Mouse (Mus musculus): ENCODE data around the gene Cetn3. TPM values are rescaled to one million over a fixed set of nuclear protein-coding genes. Genes with fewer than 3 reads are reported as not detected.

The Cetn3 gene
- 55.6 and 70.0 TPM in 2 replicates for total RNA-seq (2012; rRNA removed)
- 158 and 198 TPM in 2 replicates for total RNA-seq (2014; rRNA removed)
- 211 and 239 TPM in 2 replicates for polyA plus RNA-seq (2012; ENCODE audit: insufficient read length, low read depth)

DNA sequence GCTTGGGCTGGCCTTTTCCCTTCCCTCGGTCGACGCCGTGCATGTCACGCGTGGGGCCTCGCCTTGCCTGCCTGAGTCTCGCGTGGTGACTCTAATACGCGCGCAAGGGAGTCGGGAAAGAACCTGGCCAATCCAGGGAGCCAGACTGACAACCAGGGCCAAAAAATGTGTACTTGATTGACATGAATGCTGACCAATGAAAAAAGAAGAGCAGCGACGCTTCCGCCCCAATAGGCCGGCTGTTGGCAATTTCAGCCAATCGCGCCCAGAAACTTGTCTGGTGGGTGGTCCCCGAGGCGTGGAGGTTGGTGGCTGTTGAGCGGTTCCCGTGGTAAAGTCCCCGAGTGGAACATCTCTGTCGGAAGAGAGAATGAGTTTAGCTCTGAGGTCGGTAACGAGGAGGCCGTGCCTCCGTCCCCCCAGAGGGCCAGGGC is at the start of gene Cetn3:
Cetn3 (plus strand) TSS at position 107 of the 434 bp plus-strand sequence.
- H3K4me3 ChIP-seq (replicated peaks in 1 of 3; ENCODE audit: low read depth in 2 of 3, low read length in 2 of 3, poor library complexity in 1 of 3) = peak within 1 kb of the TSS; percentile 71 to 73 (median 71)
- H3K27me3 ChIP-seq (replicated peaks) = no peaks in the 10 kb centered on the region
- peaks cover 7% of the 10 kb centered on the region in 2 experiments for H3K36me3 ChIP-seq (replicated peaks in 1 of 2; ENCODE audit: control insufficient read depth in 1 of 2, insufficient read depth in 1 of 2, low read length in 1 of 2)
- in situ Hi-C loops (cut with MboI; ENCODE audit: low pct_ligation_motif_present, low pct_unique_long_range_greater_than_20kb, low sequenced_read_pairs) = no loop called here
- DNase-seq (ENCODE audit: extremely low read depth) = peak; percentile 97
- H3K79me2 ChIP-seq (replicated peaks; ENCODE audit: control insufficient read depth, extremely low read depth, insufficient read depth, poor library complexity, severe bottlenecking) = peaks cover 13% of the 10 kb centered on the region
- H3K27ac ChIP-seq (ENCODE audit: insufficient read depth, low read depth) = peak within 1 kb of the TSS; percentile 86
- H3K9ac ChIP-seq (ENCODE audit: insufficient read depth, low read depth) = peak within 1 kb of the TSS; percentile 84
- TF ChIP-seq NELFE (IDR thresholded peaks at IDR 0.05; ENCODE audit: low read depth, low read length) (peak; percentile 34; the same call in 1 of the 2 replicates), MEF2A (IDR thresholded peaks at IDR 0.05; ENCODE audit: borderline replicate concordance, low read depth, low read length) (no peak), SIN3A (IDR thresholded peaks at IDR 0.05; ENCODE audit: low read length) (no peak), PAX5 (IDR thresholded peaks at IDR 0.05; ENCODE audit: low read length) (no peak), ETS1 (conservative IDR thresholded peaks at IDR 0.05; ENCODE audit: low read depth, low read length) (no peak; the same call in 1 of the 2 replicates), GABPA (IDR thresholded peaks at IDR 0.05; ENCODE audit: insufficient replicate concordance, low read depth, low read length) (no peak), IRF4 (IDR thresholded peaks at IDR 0.05; ENCODE audit: low read depth, low read length) (no peak; the same call in 1 of the 2 replicates), BHLHE40 (IDR thresholded peaks at IDR 0.05; ENCODE audit: low read depth, low read length) (peak; percentile 78), JUN (IDR thresholded peaks at IDR 0.05; ENCODE audit: insufficient read depth, low read depth, low read length) (no peak), POLR2A (IDR thresholded peaks at IDR 0.05; ENCODE audit: low read depth, low read length) (0 out of 2 replicates have a peak, but pooled peaks have one; percentile 32), MAX (IDR thresholded peaks at IDR 0.05; ENCODE audit: low read length) (peak; percentile 91), MAZ (IDR thresholded peaks at IDR 0.05; ENCODE audit: low read depth, low read length) (no peak), ZC3H11A (IDR thresholded peaks at IDR 0.05; ENCODE audit: low read depth, low read length) (no peak), MXI1 (IDR thresholded peaks at IDR 0.05; ENCODE audit: low read depth, low read length) (no peak), UBTF (IDR thresholded peaks at IDR 0.05; ENCODE audit: low read depth, low read length) (no peak), TBP (conservative IDR thresholded peaks at IDR 0.05; ENCODE audit: low read depth, low read length) (no peak), ZKSCAN1 (IDR thresholded peaks at IDR 0.05; ENCODE audit: borderline replicate concordance, low read depth, low read length) (no peak), ZMIZ1 (IDR thresholded peaks at IDR 0.05; ENCODE audit: low read depth, low read length) (no peak), RCOR1 (conservative IDR thresholded peaks at IDR 0.05; ENCODE audit: low read depth, low read length) (no peak), ELF1 (IDR thresholded peaks at IDR 0.05; ENCODE audit: low read depth, low read length) (peak; percentile 75), CHD2 (IDR thresholded peaks at IDR 0.05; ENCODE audit: low read length) (peak; percentile 76), MAFK (IDR thresholded peaks at IDR 0.05; ENCODE audit: insufficient replicate concordance, low read length) (0 out of 2 replicates have a peak, but pooled peaks have one; percentile 43), MYC (IDR thresholded peaks at IDR 0.05; ENCODE audit: low read depth, low read length) (0 out of 2 replicates have a peak, but pooled peaks have one; percentile 30), NRF1 (IDR thresholded peaks at IDR 0.05; ENCODE audit: low read depth, low read length) (no peak), CTCF (conservative IDR thresholded peaks at IDR 0.05 in 1 of 2, IDR thresholded peaks at IDR 0.05 in 1 of 2; ENCODE audit: low read depth in 2 of 2, low read length in 2 of 2) (no peak), TCF12 (IDR thresholded peaks at IDR 0.05; ENCODE audit: low read depth, low read length) (0 out of 2 replicates have a peak, but pooled peaks have one; percentile 16)
- peaks cover 0 to 10% of the 10 kb centered on the region in 2 experiments; a peak in 2 of 4 replicates for H3K4me1 ChIP-seq (ENCODE audit: control insufficient read depth in 1 of 2, insufficient read depth in 2 of 2)
- H3K4me2 ChIP-seq (ENCODE audit: insufficient read depth, low read depth, poor library complexity, severe bottlenecking) = peak within 1 kb of the TSS; percentile 59
- no peaks in the 10 kb centered on the region for H3K9me3 ChIP-seq (replicated peaks; ENCODE audit: low read length)
- dilution Hi-C loops (cut with MboI; ENCODE audit: extremely low pct_ligation_motif_present, extremely low pct_unique_long_range_greater_than_20kb, low sequenced_read_pairs) = no loop called here
